Mouse (Mus musculus) cerebral cortex, adult 2 months (tissue): ENCODE measurements around the gene Slc22a22.

Experiments used
- WGBS: fragments of 180-500 bp; shearing (Covaris S2); methylation state at CpG from one replicate; pipeline ENCODE4 v1.1.7; 2018; 5-methylcytosine and 5-hydroxymethylcytosine counted together

The Slc22a22 gene

GRCm38 (mm10) chr15:57355278-57355677 lies 122.1 kb downstream of the Slc22a22 start:
- WGBS = 87% methylated on average over 4 of the region's 4 CpGs

- WGBS = 32% methylated on average over 3 of the region's 3 CpGs
Observed at GRCm38 (mm10) chr15:57340499-57340898, 136.9 kb downstream of the Slc22a22 start.

GRCm38 (mm10) chr15:57331326-57331725 lies 146.1 kb downstream of the Slc22a22 start:
- 85% methylated on average over 2 of the region's 2 CpGs for WGBS

- WGBS = 86% methylated on average over 2 of the region's 2 CpGs
Observed at GRCm38 (mm10) chr15:57318001-57318400, 159.4 kb downstream of the Slc22a22 start.

- WGBS = 57% methylated on average over 2 of the region's 2 CpGs
Observed at GRCm38 (mm10) chr15:57316486-57316885, 160.9 kb downstream of the Slc22a22 start.

- 39% methylated on average over 1 of the region's 1 CpGs for WGBS
Observed at GRCm38 (mm10) chr15:57302710-57303109, 174.7 kb downstream of the Slc22a22 start.

GRCm38 (mm10) chr15:57278505-57278904 lies 198.9 kb downstream of the Slc22a22 start:
- WGBS = 53% methylated on average over 1 of the region's 1 CpGs

GRCm38 (mm10) chr15:57240061-57240460 lies 237.4 kb downstream of the Slc22a22 start:
- WGBS = 77% methylated on average over 1 of the region's 1 CpGs

GRCm38 (mm10) chr15:57205315-57205714 lies 272.1 kb downstream of the Slc22a22 start:
- WGBS = 64% methylated on average over 3 of the region's 3 CpGs
